Mouse (Mus musculus): ENCODE results near the gene Sox5. TPM values are rescaled to one million over a fixed set of nuclear protein-coding genes. Genes with fewer than 3 reads are reported as not detected.

The Sox5 gene
- total and polyA plus RNA-seq, 3 experiments, result 1.7 to 3.4 (median 2.4) TPM

DNA sequence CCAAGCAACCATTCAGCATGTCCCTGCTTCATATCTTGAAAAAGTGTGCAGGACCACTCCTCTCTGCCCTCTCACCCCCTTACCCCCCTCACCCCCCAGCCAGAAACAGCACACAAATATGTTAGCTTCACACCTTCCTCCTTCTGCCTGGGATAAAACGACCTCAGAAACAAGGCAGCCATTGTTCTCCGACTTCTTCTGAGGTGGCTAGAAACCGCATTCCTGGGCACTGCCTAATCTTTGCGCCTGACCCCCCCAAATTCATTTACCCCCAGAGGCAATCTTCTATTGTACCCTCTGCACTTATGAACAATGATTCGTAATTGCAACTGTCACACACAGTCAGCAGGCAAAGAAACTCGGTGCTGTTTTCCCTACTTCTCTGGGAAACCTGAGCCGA is 742.6 kb downstream of the Sox5 start:
- DNase-seq, result no peak

DNA sequence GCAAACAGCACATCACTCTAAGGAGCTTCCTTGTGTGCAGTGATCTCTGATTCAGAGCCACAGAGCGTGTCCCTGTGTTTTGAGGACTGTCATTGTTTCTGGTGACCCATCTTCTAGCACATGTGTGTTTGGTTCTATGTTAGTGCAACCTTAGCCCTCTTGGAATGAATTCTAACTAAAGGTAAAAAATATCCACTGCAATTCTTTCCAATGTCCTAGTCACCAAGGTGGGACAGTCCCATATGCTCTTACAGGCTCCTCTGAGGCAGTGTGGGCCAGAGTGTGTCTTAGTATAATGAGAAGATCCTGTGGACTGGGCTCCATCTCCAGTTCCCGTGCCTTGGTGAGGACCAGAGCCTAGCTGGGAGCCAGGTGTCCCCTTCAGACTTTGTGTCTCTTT is 748.6 kb downstream of the Sox5 start:
- intact Hi-C loops (cut with DNase I), result no loop called here
- TF ChIP-seq CTCF (IDR thresholded peaks at IDR 0.05) (no peak), POLR2A (IDR thresholded peaks at IDR 0.05; ENCODE audit: insufficient read depth, low read depth, low read length) (no peak), EP300 (IDR thresholded peaks at IDR 0.05; ENCODE audit: insufficient read depth, low read depth, low read length) (no peak)
- Histone ChIP-seq H3K4me3 (no peak overlapping the region), H3K79me2 (replicated peaks; ENCODE audit: control insufficient read depth, insufficient read depth, low read length) (no peaks in the 10 kb centered on the region), H3K9ac (ENCODE audit: low read depth, low read length) (no peak overlapping the region), H3K27me3 (ENCODE audit: control insufficient read depth, insufficient read depth, low read length) (no peaks in the 10 kb centered on the region), H3K36me3 (ENCODE audit: control insufficient read depth, insufficient read depth, low read length) (no peaks in the 10 kb centered on the region), H3K4me1 (ENCODE audit: control insufficient read depth, insufficient read depth, low read length) (no peaks in the 10 kb centered on the region), H3K27ac (no peak overlapping the region)
- 92% methylated on average over 2 of the region's 2 CpGs for whole genome bisulfite sequencing
- no peak for DNase-seq

More for the DNA sequence above, 742.6 kb downstream of the Sox5 start:
- H3K79me2 ChIP-seq (replicated peaks; ENCODE audit: control insufficient read depth, insufficient read depth, low read length), result no peaks in the 10 kb centered on the region
- no peak overlapping the region for H3K9ac ChIP-seq (ENCODE audit: low read depth, low read length)
- no peak for TF ChIP-seq POLR2A (IDR thresholded peaks at IDR 0.05; ENCODE audit: insufficient read depth, low read depth, low read length)
- TF ChIP-seq EP300 (IDR thresholded peaks at IDR 0.05; ENCODE audit: insufficient read depth, low read depth, low read length), result no peak
- TF ChIP-seq CTCF (IDR thresholded peaks at IDR 0.05), result no peak
- H3K27me3 ChIP-seq (ENCODE audit: control insufficient read depth, insufficient read depth, low read length), result no peaks in the 10 kb centered on the region
- 71% methylated on average over 7 of the region's 7 CpGs for WGBS
- H3K36me3 ChIP-seq (ENCODE audit: control insufficient read depth, insufficient read depth, low read length), result no peaks in the 10 kb centered on the region
- H3K4me1 ChIP-seq (ENCODE audit: control insufficient read depth, insufficient read depth, low read length), result no peaks in the 10 kb centered on the region
- intact Hi-C loops (cut with DNase I), result no loop called here
- H3K4me3 ChIP-seq, result no peak overlapping the region
- H3K27ac ChIP-seq, result no peak overlapping the region

DNA sequence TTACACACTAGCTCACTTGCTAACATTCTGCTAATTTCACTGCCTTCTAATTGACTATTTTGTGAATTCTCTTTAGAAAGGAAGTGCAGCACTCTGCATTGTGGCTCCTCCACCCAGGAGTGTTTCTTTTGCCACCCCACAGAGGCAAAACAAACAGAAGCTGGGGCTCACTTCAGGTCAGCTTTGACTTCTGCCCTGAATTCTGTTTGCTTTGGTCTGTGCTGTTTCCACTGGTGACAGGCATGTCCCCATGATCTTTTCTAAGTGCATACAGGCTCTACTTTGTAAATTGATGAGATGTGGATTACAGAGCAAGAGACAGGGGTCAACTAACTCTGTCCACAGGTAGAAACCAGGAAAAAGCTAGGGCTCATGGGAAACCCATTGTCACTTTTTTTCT is 764.8 kb downstream of the Sox5 start:
- Histone ChIP-seq H3K9ac (ENCODE audit: low read depth, low read length) (no peak overlapping the region), H3K27ac (no peak overlapping the region)
- TF ChIP-seq POLR2A (IDR thresholded peaks at IDR 0.05; ENCODE audit: insufficient read depth, low read depth, low read length) (no peak), EP300 (IDR thresholded peaks at IDR 0.05; ENCODE audit: insufficient read depth, low read depth, low read length) (no peak), CTCF (IDR thresholded peaks at IDR 0.05) (no peak)

DNA sequence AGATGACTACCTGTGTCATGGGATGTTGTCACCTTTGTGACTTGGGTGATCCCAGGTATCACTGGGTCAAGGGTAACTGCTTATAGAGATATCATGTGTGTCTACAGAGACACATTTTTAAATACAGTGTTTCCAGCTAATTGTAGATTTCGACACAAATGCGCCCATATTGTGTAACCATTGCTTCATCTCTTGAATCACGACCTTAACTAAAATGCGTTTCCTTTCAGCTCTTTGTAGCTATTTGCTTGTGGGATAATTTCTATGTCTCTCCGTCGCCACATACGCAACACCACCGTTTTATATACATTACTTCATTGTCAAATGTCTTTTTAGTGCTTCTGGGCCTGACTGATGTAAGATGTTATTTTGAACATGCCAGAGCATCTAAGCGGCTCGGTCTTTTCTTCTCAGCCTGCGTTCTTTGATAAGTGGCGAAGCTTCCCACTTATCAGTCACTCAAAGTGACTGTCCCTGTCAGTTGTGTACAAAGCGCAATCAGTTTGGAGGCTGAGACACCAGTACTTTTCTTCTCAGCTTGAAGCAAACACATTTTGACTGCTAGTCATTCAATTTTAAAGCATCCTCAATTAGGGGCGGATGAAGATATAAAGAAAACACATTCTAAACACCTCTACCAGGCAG is 769.8 kb downstream of the Sox5 start:
- no peak overlapping the region for H3K4me3 ChIP-seq
- H3K4me1 ChIP-seq (ENCODE audit: control insufficient read depth, insufficient read depth, low read length), result no peaks in the 10 kb centered on the region
- TF ChIP-seq POLR2A (IDR thresholded peaks at IDR 0.05; ENCODE audit: insufficient read depth, low read depth, low read length), result no peak
- no peak for TF ChIP-seq CTCF (IDR thresholded peaks at IDR 0.05)
- TF ChIP-seq EP300 (IDR thresholded peaks at IDR 0.05; ENCODE audit: insufficient read depth, low read depth, low read length), result no peak
- no peak overlapping the region for H3K9ac ChIP-seq (ENCODE audit: low read depth, low read length)
- H3K27ac ChIP-seq, result no peak overlapping the region
- no peaks in the 10 kb centered on the region for H3K27me3 ChIP-seq (ENCODE audit: control insufficient read depth, insufficient read depth, low read length)
- 76% methylated on average over 14 of the region's 14 CpGs for WGBS
- no peaks in the 10 kb centered on the region for H3K79me2 ChIP-seq (replicated peaks; ENCODE audit: control insufficient read depth, insufficient read depth, low read length)
- no peaks in the 10 kb centered on the region for H3K36me3 ChIP-seq (ENCODE audit: control insufficient read depth, insufficient read depth, low read length)
- DNase-seq, result no peak
- intact Hi-C loops (cut with DNase I), result no loop called here

More for the DNA sequence above, 764.8 kb downstream of the Sox5 start:
- Histone ChIP-seq H3K79me2 (replicated peaks; ENCODE audit: control insufficient read depth, insufficient read depth, low read length) (no peaks in the 10 kb centered on the region), H3K4me1 (ENCODE audit: control insufficient read depth, insufficient read depth, low read length) (no peaks in the 10 kb centered on the region), H3K36me3 (ENCODE audit: control insufficient read depth, insufficient read depth, low read length) (no peaks in the 10 kb centered on the region), H3K27me3 (ENCODE audit: control insufficient read depth, insufficient read depth, low read length) (no peaks in the 10 kb centered on the region), H3K4me3 (no peak overlapping the region)
- intact Hi-C loops (cut with DNase I), result no loop called here
- DNase-seq, result no peak

DNA sequence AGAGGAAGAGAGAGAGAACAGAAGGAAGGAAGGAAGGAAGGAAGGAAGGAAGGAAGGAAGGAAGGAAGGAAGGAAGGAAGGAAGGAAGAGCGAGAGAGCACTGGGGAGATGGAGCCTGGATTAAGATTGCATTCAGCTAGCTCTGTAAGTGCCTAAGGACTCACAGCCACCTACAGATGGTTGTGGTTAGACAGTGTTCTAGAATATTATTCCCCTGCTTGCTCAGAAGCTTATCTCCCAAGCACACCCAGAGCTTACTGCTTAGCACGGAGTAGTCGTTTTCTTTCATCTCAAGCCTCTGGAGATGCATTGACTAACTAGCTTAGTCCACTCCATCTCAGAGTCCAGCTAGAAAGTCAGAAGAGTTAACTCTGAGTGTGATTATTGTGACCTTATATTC is 770.8 kb downstream of the Sox5 start:
- Histone ChIP-seq H3K9ac (ENCODE audit: low read depth, low read length) (no peak overlapping the region), H3K4me1 (ENCODE audit: control insufficient read depth, insufficient read depth, low read length) (no peaks in the 10 kb centered on the region), H3K27ac (no peak overlapping the region), H3K27me3 (ENCODE audit: control insufficient read depth, insufficient read depth, low read length) (no peaks in the 10 kb centered on the region), H3K36me3 (ENCODE audit: control insufficient read depth, insufficient read depth, low read length) (no peaks in the 10 kb centered on the region), H3K4me3 (no peak overlapping the region), H3K79me2 (replicated peaks; ENCODE audit: control insufficient read depth, insufficient read depth, low read length) (no peaks in the 10 kb centered on the region)
- DNase-seq, result no peak
- TF ChIP-seq POLR2A (IDR thresholded peaks at IDR 0.05; ENCODE audit: insufficient read depth, low read depth, low read length) (no peak), CTCF (IDR thresholded peaks at IDR 0.05) (no peak), EP300 (IDR thresholded peaks at IDR 0.05; ENCODE audit: insufficient read depth, low read depth, low read length) (no peak)
- intact Hi-C loops (cut with DNase I), result no loop called here
- 66% methylated on average over 3 of the region's 3 CpGs for WGBS

DNA sequence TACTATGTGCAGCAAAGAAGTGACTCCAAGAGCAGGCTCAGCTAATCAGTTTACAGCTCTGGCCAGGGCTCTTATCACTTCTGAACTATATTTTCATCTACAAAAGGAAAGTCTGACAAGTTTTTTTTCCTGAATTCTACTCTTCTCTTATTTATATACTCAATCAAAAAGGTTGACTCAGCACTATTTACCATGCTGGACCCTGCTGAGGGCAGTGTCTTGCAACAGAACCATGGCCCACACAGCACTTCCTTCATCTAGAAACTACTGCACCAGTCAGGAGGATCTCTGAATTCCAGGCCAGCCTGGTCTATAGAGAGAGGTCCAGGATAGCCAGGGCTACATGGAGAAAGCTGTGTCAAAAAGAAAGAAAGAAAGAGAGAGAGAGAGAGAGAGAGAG is 771.5 kb downstream of the Sox5 start:
- no peak overlapping the region for H3K9ac ChIP-seq (ENCODE audit: low read depth, low read length)
- H3K4me3 ChIP-seq, result no peak overlapping the region
- no peaks in the 10 kb centered on the region for H3K4me1 ChIP-seq (ENCODE audit: control insufficient read depth, insufficient read depth, low read length)
- no peaks in the 10 kb centered on the region for H3K79me2 ChIP-seq (replicated peaks; ENCODE audit: control insufficient read depth, insufficient read depth, low read length)
- no peak overlapping the region for H3K27ac ChIP-seq
- H3K36me3 ChIP-seq (ENCODE audit: control insufficient read depth, insufficient read depth, low read length), result no peaks in the 10 kb centered on the region
- intact Hi-C loops (cut with DNase I), result no loop called here
- H3K27me3 ChIP-seq (ENCODE audit: control insufficient read depth, insufficient read depth, low read length), result no peaks in the 10 kb centered on the region
- DNase-seq, result no peak
- no peak for TF ChIP-seq EP300 (IDR thresholded peaks at IDR 0.05; ENCODE audit: insufficient read depth, low read depth, low read length)
- no peak for TF ChIP-seq CTCF (IDR thresholded peaks at IDR 0.05)
- TF ChIP-seq POLR2A (IDR thresholded peaks at IDR 0.05; ENCODE audit: insufficient read depth, low read depth, low read length), result no peak

Data from heart, adult 2 months (tissue).